ENCODE assay signal across 8 mouse cellular contexts in the genomic region with DNA sequence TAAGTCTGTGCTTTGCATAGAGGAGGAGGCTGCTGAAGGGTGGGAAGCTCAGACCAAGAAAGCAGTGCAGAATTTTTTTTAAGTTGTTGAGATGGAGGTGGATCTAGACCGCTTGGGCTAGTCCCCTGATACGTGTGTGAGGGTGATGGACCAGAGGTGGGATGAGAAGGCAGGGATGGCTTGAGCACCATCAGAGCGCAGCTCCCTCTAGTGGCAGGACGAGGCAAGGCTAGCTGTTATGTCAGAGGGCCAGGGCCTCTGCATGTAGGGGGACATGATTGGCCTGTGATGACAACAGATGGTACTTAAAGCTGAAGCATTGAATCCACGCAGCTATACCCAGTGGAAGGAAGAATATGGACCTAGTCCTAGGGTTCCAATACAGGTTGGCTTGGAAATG. TPM values are rescaled to one million over a fixed set of nuclear protein-coding genes. Genes with fewer than 3 reads are reported as not detected.
DNase-seq lines count a peak whose midpoint lies in the region; ATAC-seq lines count a peak whose summit lies in the region.

No protein-coding gene starts in this region.

- no peak overlapping the region for H3K4me3 ChIP-seq in forebrain, embryonic 10.5 days
- no peak overlapping the region for H3K4me3 ChIP-seq in forebrain, embryonic 16.5 days (replicated peaks; ENCODE audit: low read length)
- H3K4me3 ChIP-seq in neural tube, embryonic 15.5 days (replicated peaks): no peak overlapping the region
- no peak overlapping the region for H3K4me3 ChIP-seq in liver, embryonic 11.5 days (ENCODE audit: low read depth, low read length)

- H3K9me3 ChIP-seq in forebrain, embryonic 10.5 days: no peaks in the 10 kb centered on the region
- H3K9me3 ChIP-seq in forebrain, embryonic 16.5 days (ENCODE audit: control insufficient read depth, low read length): no peaks in the 10 kb centered on the region
- H3K9me3 ChIP-seq in neural tube, embryonic 15.5 days (replicated peaks): no peaks in the 10 kb centered on the region
- H3K9me3 ChIP-seq in liver, embryonic 11.5 days (ENCODE audit: control insufficient read depth, low read length): no peaks in the 10 kb centered on the region

- no peak overlapping the region for H3K27ac ChIP-seq in forebrain, embryonic 10.5 days
- H3K27ac ChIP-seq in forebrain, embryonic 16.5 days (ENCODE audit: low read length): no peak overlapping the region
- H3K27ac ChIP-seq in neural tube, embryonic 15.5 days (replicated peaks): no peak overlapping the region
- no peak overlapping the region for H3K27ac ChIP-seq in liver, embryonic 11.5 days (ENCODE audit: low read depth, low read length)

- H3K4me2 ChIP-seq in forebrain, embryonic 16.5 days (ENCODE audit: low read length): no peak overlapping the region
- H3K4me2 ChIP-seq in neural tube, embryonic 15.5 days: no peak overlapping the region
- H3K4me2 ChIP-seq in liver, embryonic 11.5 days: no peak overlapping the region

- no peak overlapping the region for H3K9ac ChIP-seq in forebrain, embryonic 16.5 days (replicated peaks; ENCODE audit: low read depth, low read length)
- H3K9ac ChIP-seq in neural tube, embryonic 15.5 days (replicated peaks): no peak overlapping the region
- no peak overlapping the region for H3K9ac ChIP-seq in liver, embryonic 11.5 days (ENCODE audit: low read depth, low read length)

- peak; percentile 30 for DNase-seq in forebrain, embryonic 10.5 days (ENCODE audit: extremely low spot score, low spot score)
- DNase-seq in neural tube, embryonic 10.5 days (ENCODE audit: extremely low spot score, low spot score): peak; percentile 42
- peak; percentile 72 for DNase-seq in embryo, embryonic 10 days (ENCODE audit: low spot score)
- DNase-seq in liver, embryonic 11.5 days (ENCODE audit: low spot score): no peak
- peak; percentile 16 to 25 for DNase-seq in spleen, postnatal 36 days (ENCODE audit: low spot score in 2 of 2)
- DNase-seq in layer of hippocampus, postnatal 10 days (ENCODE audit: low spot score in 2 of 2): no peak

- H3K27me3 ChIP-seq in forebrain, embryonic 10.5 days (ENCODE audit: poor library complexity, severe bottlenecking): no peaks in the 10 kb centered on the region
- no peaks in the 10 kb centered on the region for H3K27me3 ChIP-seq in forebrain, embryonic 16.5 days (replicated peaks; ENCODE audit: control insufficient read depth, insufficient read depth, low read length)
- H3K27me3 ChIP-seq in neural tube, embryonic 15.5 days (replicated peaks): no peaks in the 10 kb centered on the region
- no peaks in the 10 kb centered on the region for H3K27me3 ChIP-seq in liver, embryonic 11.5 days (replicated peaks; ENCODE audit: control insufficient read depth, insufficient read depth, low read length)

- no peak for ATAC-seq in forebrain, embryonic 16.5 days
- no peak for ATAC-seq in neural tube, embryonic 15.5 days (ENCODE audit: low FRiP score)
- ATAC-seq in liver, embryonic 11.5 days (replicated peaks; ENCODE audit: low FRiP score): peak; percentile 49; the same call in 1 of the 2 replicates

- peaks cover 17% of the 10 kb centered on the region for H3K36me3 ChIP-seq in forebrain, embryonic 10.5 days (replicated peaks)
- H3K36me3 ChIP-seq in forebrain, embryonic 16.5 days (ENCODE audit: control insufficient read depth, insufficient read depth): no peaks in the 10 kb centered on the region
- H3K36me3 ChIP-seq in neural tube, embryonic 15.5 days: no peaks in the 10 kb centered on the region
- no peaks in the 10 kb centered on the region; the same call in 1 of the 2 replicates for H3K36me3 ChIP-seq in liver, embryonic 11.5 days (ENCODE audit: control insufficient read depth, insufficient read depth, low read length)

- WGBS in forebrain, embryonic 10.5 days: 54% methylated on average over 5 of the region's 5 CpGs
- 45% methylated on average over 5 of the region's 5 CpGs for WGBS in forebrain, embryonic 16.5 days
- 61% methylated on average over 5 of the region's 5 CpGs for WGBS in neural tube, embryonic 15.5 days
- 53% methylated on average over 5 of the region's 5 CpGs for WGBS in liver, embryonic 11.5 days

- H3K4me1 ChIP-seq in forebrain, embryonic 10.5 days: no peaks in the 10 kb centered on the region
- no peaks in the 10 kb centered on the region for H3K4me1 ChIP-seq in forebrain, embryonic 16.5 days (replicated peaks; ENCODE audit: control insufficient read depth, insufficient read depth, low read length)
- peaks cover 11% of the 10 kb centered on the region for H3K4me1 ChIP-seq in neural tube, embryonic 15.5 days
- H3K4me1 ChIP-seq in liver, embryonic 11.5 days (replicated peaks; ENCODE audit: control insufficient read depth, insufficient read depth, low read length): no peaks in the 10 kb centered on the region

RNA-seq across cellular contexts. Expression of a gene that starts 7.6 kb away (rescaled TPM):
- polyA plus RNA-seq in forebrain, embryonic 10.5 days (2016; fragmentation: Nextera tagmentation; extraction: Ambion mirVana): 74.0 and 78.5 TPM in 2 replicates
- polyA plus RNA-seq in forebrain, embryonic 16.5 days (2015; fragmentation: Nextera tagmentation; extraction: Ambion mirVana): 51.8 and 58.0 TPM in 2 replicates
- 67.5 and 74.9 TPM in 2 replicates for polyA plus RNA-seq in neural tube, embryonic 15.5 days (2015; fragmentation: Nextera tagmentation; extraction: Ambion mirVana)
- 53.4 and 55.7 TPM in 2 replicates for polyA plus RNA-seq in liver, embryonic 11.5 days (2014; fragmentation: Nextera tagmentation; extraction: Ambion mirVana)
- total RNA-seq in layer of hippocampus, postnatal 10 days (2021): 10 to 100 TPM; 37.4 to 40.0 TPM

Comparison
In these comparisons a context has a peak if more than half of its experiments do, and no peak if none do; other contexts are left out.
1. DNase-seq: peak in forebrain, embryonic 10.5 days (single experiment), neural tube, embryonic 10.5 days (single experiment), embryo, embryonic 10 days (single experiment) and spleen, postnatal 36 days (2 of 2); none in liver, embryonic 11.5 days (single experiment) and layer of hippocampus, postnatal 10 days (0 of 2).